Mouse (Mus musculus) ES-E14 (cell line): ENCODE measurements around the gene Eef1g. TPM values are rescaled to one million over a fixed set of nuclear protein-coding genes. Genes with fewer than 3 reads are reported as not detected.
A peak's percentile ranks its signal among the peaks of the same experiment; 100 is the strongest.

Experiments used
- DNase-seq: peaks from one replicate; pipeline ENCODE4 v3.0.0-alpha.2; 2013; ENCODE audit warnings: low read depth, low spot score
- H3K27ac ChIP-seq: 2 replicates; pipeline ENCODE4 v1.5.1; 2012; ENCODE audit warnings: low read depth, mild to moderate bottlenecking, low read length, moderate library complexity, mixed read lengths; ENCODE audit not compliant: poor library complexity, insufficient read depth, severe bottlenecking
- H3K36me3 ChIP-seq: 2 replicates; pipeline ENCODE4 v1.6.1; 2012; ENCODE audit warnings: mild to moderate bottlenecking, low read length, moderate library complexity, mixed read lengths; ENCODE audit not compliant: control insufficient read depth, poor library complexity, insufficient read depth, severe bottlenecking
- H3K4me1 ChIP-seq, 2 experiments: fragments of 150-350 bp in 1 of 2; sonication (generic) in 1 of 2; 2 replicates each; pipeline ENCODE4 v1.6.1; 2012; ENCODE audit warnings: low read length in 2 of 2, mild to moderate bottlenecking in 1 of 2, mixed read lengths in 1 of 2; ENCODE audit not compliant: control insufficient read depth in 2 of 2, insufficient read depth in 2 of 2, poor library complexity in 1 of 2
- H3K4me3 ChIP-seq, 2 experiments: fragments of 150-350 bp in 1 of 2; sonication (generic) in 1 of 2; 2 replicates each; pipeline ENCODE4 v1.5.1; 2012; ENCODE audit warnings: low read length in 2 of 2, low read depth in 1 of 2, mild to moderate bottlenecking in 1 of 2, mixed read lengths in 1 of 2; ENCODE audit not compliant: insufficient read depth in 1 of 2, poor library complexity in 1 of 2, severe bottlenecking in 1 of 2
- H3K9ac ChIP-seq: 2 replicates; pipeline ENCODE4 v1.6.1; 2012; ENCODE audit warnings: low read depth, mild to moderate bottlenecking, low read length, mixed read lengths; ENCODE audit not compliant: poor library complexity, insufficient read depth, severe bottlenecking
- H3K9me3 ChIP-seq: fragments of 150-350 bp; sonication (generic); 2 replicates; pipeline ENCODE4 v1.6.1; 2012; ENCODE audit warnings: low read depth, mild to moderate bottlenecking, low read length; ENCODE audit not compliant: control insufficient read depth, insufficient read depth
- CHD2 ChIP-seq: IDR thresholded peaks from 2 replicates; pipeline ENCODE4 v1.6.1; 2014; ENCODE audit warnings: mild to moderate bottlenecking, low read depth, low read length, inconsistent platforms
- HCFC1 ChIP-seq: IDR thresholded peaks from 2 replicates; pipeline ENCODE4 v1.6.1; 2012; ENCODE audit warnings: low read length, inconsistent platforms, borderline replicate concordance; ENCODE audit not compliant: insufficient read depth
- MAFK ChIP-seq: IDR thresholded peaks from 2 replicates; pipeline ENCODE4 v1.6.1; 2014; ENCODE audit warnings: mild to moderate bottlenecking, low read depth, low read length, inconsistent platforms; ENCODE audit not compliant: insufficient read depth
- ZC3H11A ChIP-seq: IDR thresholded peaks from 2 replicates; pipeline ENCODE4 v1.6.1; 2012; ENCODE audit warnings: low read depth, mild to moderate bottlenecking, inconsistent platforms, low read length, borderline replicate concordance
- ZNF384 ChIP-seq: IDR thresholded peaks from 2 replicates; pipeline ENCODE4 v1.6.1; 2012; ENCODE audit warnings: low read depth, low read length, inconsistent platforms
- in situ Hi-C, 2 experiments: fragments of 600-800 bp; cut with MboI; formaldehyde crosslinking; loops; one replicate each; pipeline ENCODE4 v1.15.1; 2025; ENCODE audit warnings: low sequenced_read_pairs in 2 of 2, inconsistent platforms in 1 of 2; ENCODE audit not compliant: unreplicated experiment in 2 of 2
- total RNA-seq: library from RNA; depleted of rRNA; stranded (reverse); fragments of 300-350 nt; gene quantifications from 2 replicates; pipeline ENCODE4 v1.2.3, GENCODE M21; 2012

Eef1g gene
- total RNA-seq, 1 experiment: 1,417 TPM

GRCm38 (mm10) chr19:8989066-8989566, 22.3 kb downstream of the Eef1g start, which contains the start of gene Ahnak:
Gene Ahnak (plus strand): TSS chr19:8989284.
- Histone ChIP-seq H3K9me3 (no peaks in the 10 kb centered on the region), H3K27ac (peak within 1 kb of the TSS; percentile 2; the same call in 1 of the 2 replicates), H3K4me1 (peaks cover 9 to 29% of the 10 kb centered on the region in 2 experiments; a peak in 3 of 4 replicates), H3K36me3 (no peaks in the 10 kb centered on the region), H3K4me3 (peak within 1 kb of the TSS; percentile 79 to 84), H3K9ac (peak within 1 kb of the TSS; percentile 75)
- DNase-seq: no peak
- TF ChIP-seq HCFC1: peak; percentile 52; the same call in 1 of the 2 replicates
- no peak for TF ChIP-seq ZNF384
- no peak for TF ChIP-seq MAFK
- no peak for TF ChIP-seq ZC3H11A
- no peak for TF ChIP-seq CHD2
- in situ Hi-C loops: loop anchor here in 1 of 2 experiments (25.0 kb wide), 1 partner anchor 98 kb away; the partner anchor contains the start of gene Scgb1a1

- in situ Hi-C loops: loop anchor here (10.0 to 25.0 kb wide), 2 partner anchors 95 to 98 kb away; partner anchors contain the start of gene Scgb1a1 (in 2 of the 2)
- H3K4me1 ChIP-seq: peaks cover 9 to 29% of the 10 kb centered on the region in 2 experiments; a peak in 3 of 4 replicates
Observed at GRCm38 (mm10) chr19:8989567-8990431, 23.0 kb downstream of the Eef1g start.

GRCm38 (mm10) chr19:8990432-8991102, 23.7 kb downstream of the Eef1g start:
- in situ Hi-C loops: loop anchor here (10.0 to 25.0 kb wide), 2 partner anchors 94 to 97 kb away; partner anchors contain the start of gene Scgb1a1 (in 2 of the 2)
- peaks cover 9 to 29% of the 10 kb centered on the region in 2 experiments; a peak in 3 of 4 replicates for H3K4me1 ChIP-seq
- TF ChIP-seq HCFC1 (no peak), ZNF384 (no peak), CHD2 (no peak), MAFK (no peak), ZC3H11A (no peak)
- peak overlapping the region; percentile 79 to 84 for H3K4me3 ChIP-seq
- no peaks in the 10 kb centered on the region for H3K36me3 ChIP-seq
- H3K9ac ChIP-seq: peak overlapping the region; percentile 57
- H3K9me3 ChIP-seq: no peaks in the 10 kb centered on the region
- peak overlapping the region; percentile 63 for H3K27ac ChIP-seq
- DNase-seq: no peak

More at GRCm38 (mm10) chr19:8989567-8990431, 23.0 kb downstream of the Eef1g start:
- Histone ChIP-seq H3K27ac (peak overlapping the region; percentile 63), H3K9me3 (no peaks in the 10 kb centered on the region), H3K9ac (peak overlapping the region; percentile 75), H3K36me3 (no peaks in the 10 kb centered on the region), H3K4me3 (peak overlapping the region; percentile 79 to 84)
- peak; percentile 79 for DNase-seq
- TF ChIP-seq CHD2 (no peak), HCFC1 (no peak), ZNF384 (no peak), ZC3H11A (no peak), MAFK (no peak)
